Mouse (Mus musculus): ENCODE measurements at regions not wholly inside any gene's neighbourhood (a gene's known extent, or its start where the extent isn't known, plus 50 kb on each side); places are given as distances from the start of the nearest gene placed in this dataset.

GRCm38 (mm10) chr15:36910272-36910671 lies 97.3 kb downstream of the Zfp706 start:
- no peak for ATAC-seq (replicated peaks; ENCODE audit: insufficient number of reproducible peaks, low FRiP score, low TSS enrichment)
- H3K27me3 ChIP-seq (ENCODE audit: control insufficient read depth, insufficient read depth, low read length) = no peaks in the 10 kb centered on the region
- no peak overlapping the region for H3K9ac ChIP-seq (ENCODE audit: low read depth, low read length)
- H3K4me2 ChIP-seq = no peak overlapping the region
- 60% methylated on average over 2 of the region's 2 CpGs for WGBS (ENCODE audit: insufficient replicate concordance)
- H3K27ac ChIP-seq (ENCODE audit: low read depth, low read length) = no peak overlapping the region
- no peaks in the 10 kb centered on the region for H3K9me3 ChIP-seq (replicated peaks; ENCODE audit: control insufficient read depth, low read length)
- no peak overlapping the region for H3K4me3 ChIP-seq (ENCODE audit: low read depth, low read length)
- H3K4me1 ChIP-seq (ENCODE audit: control insufficient read depth, insufficient read depth, low read length) = no peaks in the 10 kb centered on the region
- H3K36me3 ChIP-seq (ENCODE audit: control insufficient read depth, insufficient read depth, low read length) = no peaks in the 10 kb centered on the region

DNA sequence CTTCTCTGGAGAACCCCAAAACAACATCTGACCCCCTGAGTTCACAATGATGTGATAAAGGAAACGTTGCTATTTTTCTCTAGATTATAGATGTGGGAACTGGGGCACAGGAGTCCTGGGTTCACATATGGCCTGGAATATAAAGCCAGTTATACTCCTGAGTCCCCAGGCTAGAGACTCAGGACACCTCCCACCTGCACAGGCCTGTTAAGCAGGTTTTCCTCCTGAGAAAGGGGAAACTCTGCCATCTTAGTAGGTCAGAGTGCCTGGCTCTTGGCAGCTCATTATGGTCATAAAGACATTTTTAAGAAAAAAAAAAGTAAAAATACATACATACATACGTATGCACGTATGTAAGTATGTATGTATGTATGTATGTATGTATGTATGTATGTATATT lies 98.1 kb downstream of the Zfp706 start:
- H3K27ac ChIP-seq (ENCODE audit: low read depth, low read length) = no peak overlapping the region
- H3K4me1 ChIP-seq (ENCODE audit: control insufficient read depth, insufficient read depth, low read length) = no peaks in the 10 kb centered on the region
- H3K36me3 ChIP-seq (ENCODE audit: control insufficient read depth, insufficient read depth, low read length) = no peaks in the 10 kb centered on the region
- H3K9me3 ChIP-seq (replicated peaks; ENCODE audit: control insufficient read depth, low read length) = no peaks in the 10 kb centered on the region
- no peak overlapping the region for H3K4me2 ChIP-seq
- H3K9ac ChIP-seq (ENCODE audit: low read depth, low read length) = no peak overlapping the region
- 79% methylated on average over 3 of the region's 3 CpGs for WGBS (ENCODE audit: insufficient replicate concordance)
- H3K4me3 ChIP-seq (ENCODE audit: low read depth, low read length) = no peak overlapping the region
- no peak for ATAC-seq (replicated peaks; ENCODE audit: insufficient number of reproducible peaks, low FRiP score, low TSS enrichment)
- H3K27me3 ChIP-seq (ENCODE audit: control insufficient read depth, insufficient read depth, low read length) = no peaks in the 10 kb centered on the region

GRCm38 (mm10) chr15:36906789-36907188 lies 100.8 kb downstream of the Zfp706 start:
- H3K4me2 ChIP-seq = no peak overlapping the region
- no peak for ATAC-seq (replicated peaks; ENCODE audit: insufficient number of reproducible peaks, low FRiP score, low TSS enrichment)
- peaks cover 5% of the 10 kb centered on the region for H3K4me1 ChIP-seq (ENCODE audit: control insufficient read depth, insufficient read depth, low read length)
- H3K27me3 ChIP-seq (ENCODE audit: control insufficient read depth, insufficient read depth, low read length) = no peaks in the 10 kb centered on the region
- no peaks in the 10 kb centered on the region for H3K9me3 ChIP-seq (replicated peaks; ENCODE audit: control insufficient read depth, low read length)
- no peaks in the 10 kb centered on the region for H3K36me3 ChIP-seq (ENCODE audit: control insufficient read depth, insufficient read depth, low read length)
- no peak overlapping the region for H3K9ac ChIP-seq (ENCODE audit: low read depth, low read length)
- no peak overlapping the region for H3K27ac ChIP-seq (ENCODE audit: low read depth, low read length)
- 86% methylated on average over 5 of the region's 5 CpGs for WGBS (ENCODE audit: insufficient replicate concordance)
- no peak overlapping the region for H3K4me3 ChIP-seq (ENCODE audit: low read depth, low read length)

DNA sequence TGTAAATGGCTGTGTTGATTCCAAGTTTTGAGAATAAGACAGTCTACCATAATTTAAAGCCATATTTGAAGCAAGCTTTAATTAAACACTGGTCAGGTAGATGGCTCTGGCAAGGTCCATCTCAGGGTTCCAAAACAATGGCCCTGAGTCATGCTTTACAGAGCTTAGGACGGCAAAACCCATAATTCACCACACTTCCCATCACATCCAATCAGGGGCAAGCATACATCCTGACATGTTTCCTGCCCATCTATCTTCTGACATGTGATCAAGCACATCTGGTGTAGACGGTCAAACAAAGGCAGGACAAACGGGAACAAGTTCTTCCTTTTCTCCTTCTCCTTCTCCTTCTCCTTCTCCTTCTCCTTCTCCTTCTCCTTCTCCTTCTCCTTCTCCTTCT lies 101.5 kb downstream of the Zfp706 start:
- no peak for ATAC-seq (replicated peaks; ENCODE audit: insufficient number of reproducible peaks, low FRiP score, low TSS enrichment)
- Histone ChIP-seq H3K9me3 (replicated peaks; ENCODE audit: control insufficient read depth, low read length) (no peaks in the 10 kb centered on the region), H3K4me1 (ENCODE audit: control insufficient read depth, insufficient read depth, low read length) (peaks cover 13% of the 10 kb centered on the region), H3K9ac (ENCODE audit: low read depth, low read length) (no peak overlapping the region), H3K36me3 (ENCODE audit: control insufficient read depth, insufficient read depth, low read length) (no peaks in the 10 kb centered on the region), H3K27ac (ENCODE audit: low read depth, low read length) (no peak overlapping the region), H3K4me3 (ENCODE audit: low read depth, low read length) (no peak overlapping the region), H3K27me3 (ENCODE audit: control insufficient read depth, insufficient read depth, low read length) (no peaks in the 10 kb centered on the region), H3K4me2 (no peak overlapping the region)
- WGBS (ENCODE audit: insufficient replicate concordance) = 57% methylated on average over 3 of the region's 3 CpGs

- Histone ChIP-seq H3K4me1 (ENCODE audit: control insufficient read depth, insufficient read depth, low read length) (peaks cover 16% of the 10 kb centered on the region), H3K36me3 (ENCODE audit: control insufficient read depth, insufficient read depth, low read length) (no peaks in the 10 kb centered on the region), H3K9ac (ENCODE audit: low read depth, low read length) (no peak overlapping the region), H3K4me2 (no peak overlapping the region), H3K9me3 (replicated peaks; ENCODE audit: control insufficient read depth, low read length) (no peaks in the 10 kb centered on the region), H3K27me3 (ENCODE audit: control insufficient read depth, insufficient read depth, low read length) (no peaks in the 10 kb centered on the region), H3K27ac (ENCODE audit: low read depth, low read length) (no peak overlapping the region), H3K4me3 (ENCODE audit: low read depth, low read length) (no peak overlapping the region)
- 83% methylated on average over 5 of the region's 5 CpGs for WGBS (ENCODE audit: insufficient replicate concordance)
- ATAC-seq (replicated peaks; ENCODE audit: insufficient number of reproducible peaks, low FRiP score, low TSS enrichment) = no peak
Observed at GRCm38 (mm10) chr15:36903922-36904321, 103.7 kb downstream of the Zfp706 start.

DNA sequence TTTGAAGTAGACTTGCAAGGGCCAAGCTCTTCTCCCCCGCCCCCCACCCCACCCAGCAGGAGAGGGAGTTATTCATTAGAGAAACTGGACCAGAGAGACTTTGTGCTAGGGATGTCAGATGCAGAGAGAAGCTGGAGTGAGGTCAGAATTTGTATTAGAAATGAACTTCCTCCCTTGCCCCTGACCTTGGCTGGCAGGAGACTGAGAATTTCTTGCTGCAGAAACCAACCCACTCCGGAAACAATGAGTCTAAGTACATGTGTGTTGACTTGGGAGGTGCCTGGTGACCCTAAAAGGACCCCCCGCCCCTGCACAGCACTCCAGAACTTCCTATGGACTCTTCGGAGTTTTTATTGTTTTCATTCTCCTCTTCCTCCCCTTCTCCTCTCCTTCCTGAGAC lies 104.3 kb downstream of the Zfp706 start:
- Histone ChIP-seq H3K4me3 (ENCODE audit: low read depth, low read length) (no peak overlapping the region), H3K27me3 (ENCODE audit: control insufficient read depth, insufficient read depth, low read length) (no peaks in the 10 kb centered on the region), H3K4me2 (no peak overlapping the region), H3K27ac (ENCODE audit: low read depth, low read length) (peak overlapping the region; percentile 46), H3K9me3 (replicated peaks; ENCODE audit: control insufficient read depth, low read length) (no peaks in the 10 kb centered on the region), H3K36me3 (ENCODE audit: control insufficient read depth, insufficient read depth, low read length) (no peaks in the 10 kb centered on the region), H3K4me1 (ENCODE audit: control insufficient read depth, insufficient read depth, low read length) (peaks cover 16% of the 10 kb centered on the region), H3K9ac (ENCODE audit: low read depth, low read length) (no peak overlapping the region)
- 54% methylated on average over 4 of the region's 4 CpGs for WGBS (ENCODE audit: insufficient replicate concordance)
- ATAC-seq (replicated peaks; ENCODE audit: insufficient number of reproducible peaks, low FRiP score, low TSS enrichment) = no peak; the same call in 1 of the 2 replicates

- Histone ChIP-seq H3K4me1 (ENCODE audit: control insufficient read depth, insufficient read depth, low read length) (peaks cover 16% of the 10 kb centered on the region), H3K27me3 (ENCODE audit: control insufficient read depth, insufficient read depth, low read length) (no peaks in the 10 kb centered on the region), H3K4me2 (peak overlapping the region; percentile 47), H3K36me3 (ENCODE audit: control insufficient read depth, insufficient read depth, low read length) (no peaks in the 10 kb centered on the region), H3K4me3 (ENCODE audit: low read depth, low read length) (no peak overlapping the region), H3K9ac (ENCODE audit: low read depth, low read length) (peak overlapping the region; percentile 8; the same call in 1 of the 2 replicates), H3K27ac (ENCODE audit: low read depth, low read length) (no peak overlapping the region), H3K9me3 (replicated peaks; ENCODE audit: control insufficient read depth, low read length) (no peaks in the 10 kb centered on the region)
- peak; percentile 80; the same call in 1 of the 2 replicates for ATAC-seq (replicated peaks; ENCODE audit: insufficient number of reproducible peaks, low FRiP score, low TSS enrichment)
- WGBS (ENCODE audit: insufficient replicate concordance) = 2% methylated on average over 7 of the region's 7 CpGs
Observed at GRCm38 (mm10) chr15:36901830-36902285, 105.7 kb downstream of the Zfp706 start.

DNA sequence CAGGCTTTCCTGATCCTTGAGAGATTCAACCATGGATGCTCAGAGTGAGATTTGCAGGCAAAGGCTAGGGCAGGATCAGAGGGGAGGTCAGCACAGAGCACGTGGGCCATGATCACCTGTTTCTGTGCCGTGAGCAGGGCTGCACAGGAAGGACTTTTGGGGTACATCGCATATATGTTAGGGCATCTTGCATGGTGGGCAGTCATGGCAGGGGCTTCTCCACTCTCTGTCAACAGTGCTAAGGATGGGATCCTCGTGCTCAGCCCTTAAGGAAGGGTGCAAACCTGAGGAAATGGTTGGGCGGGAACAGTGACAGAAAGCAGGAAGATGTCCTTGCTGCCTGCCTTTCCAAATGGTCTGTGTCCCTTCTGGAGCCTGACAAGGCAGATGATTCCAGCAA lies 106.2 kb downstream of the Zfp706 start:
- peak overlapping the region; percentile 47 for H3K4me2 ChIP-seq
- H3K9me3 ChIP-seq (replicated peaks; ENCODE audit: control insufficient read depth, low read length) = no peaks in the 10 kb centered on the region
- no peak overlapping the region for H3K27ac ChIP-seq (ENCODE audit: low read depth, low read length)
- no peak overlapping the region for H3K4me3 ChIP-seq (ENCODE audit: low read depth, low read length)
- 57% methylated on average over 5 of the region's 5 CpGs for WGBS (ENCODE audit: insufficient replicate concordance)
- H3K4me1 ChIP-seq (ENCODE audit: control insufficient read depth, insufficient read depth, low read length) = peaks cover 16% of the 10 kb centered on the region
- H3K9ac ChIP-seq (ENCODE audit: low read depth, low read length) = no peak overlapping the region
- H3K36me3 ChIP-seq (ENCODE audit: control insufficient read depth, insufficient read depth, low read length) = no peaks in the 10 kb centered on the region
- ATAC-seq (replicated peaks; ENCODE audit: insufficient number of reproducible peaks, low FRiP score, low TSS enrichment) = no peak
- H3K27me3 ChIP-seq (ENCODE audit: control insufficient read depth, insufficient read depth, low read length) = no peaks in the 10 kb centered on the region

DNA sequence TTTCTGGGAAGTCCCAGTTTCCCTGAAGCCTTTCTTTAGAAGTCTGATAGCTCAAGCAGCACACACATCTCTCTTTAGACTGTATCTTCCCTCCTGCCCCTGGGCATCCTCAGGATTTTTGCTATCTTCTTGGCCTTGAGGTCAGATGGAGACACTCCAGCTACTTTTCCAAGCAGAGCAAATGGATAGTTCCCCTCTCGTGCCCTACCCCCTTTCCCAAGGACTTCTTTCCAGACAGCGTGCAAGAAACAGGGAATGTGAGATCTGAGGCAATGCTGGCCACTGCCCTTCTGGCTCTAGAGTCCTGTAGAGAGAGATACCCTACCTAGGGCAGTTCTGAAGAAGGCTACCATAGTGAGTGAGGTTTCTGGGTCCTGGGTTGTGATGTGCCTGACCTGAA lies 106.6 kb downstream of the Zfp706 start:
- Histone ChIP-seq H3K27ac (ENCODE audit: low read depth, low read length) (no peak overlapping the region), H3K36me3 (ENCODE audit: control insufficient read depth, insufficient read depth, low read length) (no peaks in the 10 kb centered on the region), H3K9ac (ENCODE audit: low read depth, low read length) (no peak overlapping the region), H3K4me2 (no peak overlapping the region), H3K27me3 (ENCODE audit: control insufficient read depth, insufficient read depth, low read length) (no peaks in the 10 kb centered on the region), H3K4me3 (ENCODE audit: low read depth, low read length) (no peak overlapping the region), H3K4me1 (ENCODE audit: control insufficient read depth, insufficient read depth, low read length) (peaks cover 16% of the 10 kb centered on the region), H3K9me3 (replicated peaks; ENCODE audit: control insufficient read depth, low read length) (no peaks in the 10 kb centered on the region)
- WGBS (ENCODE audit: insufficient replicate concordance) = 22% methylated on average over 2 of the region's 2 CpGs
- no peak for ATAC-seq (replicated peaks; ENCODE audit: insufficient number of reproducible peaks, low FRiP score, low TSS enrichment)

Data from heart, embryonic 11.5 days (tissue).